9 mouse cellular contexts compared by ENCODE assay signal in genomic region chr1:90234620-90235054, GRCm38 (mm10). TPM values are rescaled to one million over a fixed set of nuclear protein-coding genes. Genes with fewer than 3 reads are reported as not detected.
DNase-seq lines count a peak whose midpoint lies in the region; ATAC-seq lines count a peak whose summit lies in the region.
"Had no signal": no experiment of that assay in that cellular context is flagged by ENCODE, and none has a peak within 500 bp of the region (broad histone marks: within the 10 kb centered on the region; RNA-seq: fewer than 3 reads in every experiment).

No protein-coding gene starts in this region.

- no peak overlapping the region for H3K9ac ChIP-seq in embryonic facial prominence, embryonic 13.5 days
- no peak overlapping the region for H3K9ac ChIP-seq in limb, embryonic 12.5 days (replicated peaks)
- H3K9ac ChIP-seq in forebrain, embryonic 12.5 days: no peak overlapping the region
- H3K9ac ChIP-seq: liver, embryonic 14.5 days had no signal

- peak; percentile 88 for DNase-seq in gastrocnemius, adult 18-20 months (ENCODE audit: low spot score)
- DNase-seq in gastrocnemius, postnatal 4 days (ENCODE audit: low spot score in 2 of 2): no peak
- DNase-seq in 3T3-L1 (ENCODE audit: low read depth, low spot score): peak; percentile 94
- DNase-seq in left cerebral cortex, adult 8-10 months (ENCODE audit: low spot score in 2 of 2): no peak
- DNase-seq in urinary bladder, adult 2 months (ENCODE audit: low spot score): no peak

- H3K27me3 ChIP-seq in embryonic facial prominence, embryonic 13.5 days: no peaks in the 10 kb centered on the region
- H3K27me3 ChIP-seq in limb, embryonic 12.5 days: no peaks in the 10 kb centered on the region
- no peaks in the 10 kb centered on the region for H3K27me3 ChIP-seq in forebrain, embryonic 12.5 days

- H3K9me3 ChIP-seq in embryonic facial prominence, embryonic 13.5 days: no peaks in the 10 kb centered on the region
- no peaks in the 10 kb centered on the region for H3K9me3 ChIP-seq in limb, embryonic 12.5 days
- no peaks in the 10 kb centered on the region for H3K9me3 ChIP-seq in forebrain, embryonic 12.5 days

- no peak for ATAC-seq in embryonic facial prominence, embryonic 13.5 days (ENCODE audit: insufficient number of reproducible peaks, insufficient read depth, low FRiP score, low TSS enrichment, low read depth)
- no peak for ATAC-seq in limb, embryonic 12.5 days (ENCODE audit: insufficient number of reproducible peaks, insufficient read depth, low FRiP score, low TSS enrichment, low read depth)
- ATAC-seq in forebrain, embryonic 12.5 days (ENCODE audit: low FRiP score): no peak

- no peak overlapping the region for H3K4me3 ChIP-seq in embryonic facial prominence, embryonic 13.5 days
- no peak overlapping the region for H3K4me3 ChIP-seq in limb, embryonic 12.5 days (replicated peaks)
- H3K4me3 ChIP-seq in forebrain, embryonic 12.5 days (replicated peaks): no peak overlapping the region

- peak overlapping the region; percentile 7; the same call in 1 of the 2 replicates for H3K4me2 ChIP-seq in embryonic facial prominence, embryonic 13.5 days
- no peak overlapping the region for H3K4me2 ChIP-seq in limb, embryonic 12.5 days
- no peak overlapping the region for H3K4me2 ChIP-seq in forebrain, embryonic 12.5 days

- 30% methylated on average over 11 of the region's 11 CpGs for WGBS in embryonic facial prominence, embryonic 13.5 days
- WGBS in limb, embryonic 12.5 days: 23% methylated on average over 11 of the region's 11 CpGs
- WGBS in forebrain, embryonic 12.5 days: 80% methylated on average over 11 of the region's 11 CpGs

- peak overlapping the region; percentile 66 for H3K27ac ChIP-seq in embryonic facial prominence, embryonic 13.5 days
- peak overlapping the region; percentile 73 for H3K27ac ChIP-seq in limb, embryonic 12.5 days
- H3K27ac ChIP-seq in forebrain, embryonic 12.5 days: no peak overlapping the region
- H3K27ac ChIP-seq: liver, embryonic 14.5 days had no signal

- no peaks in the 10 kb centered on the region for H3K36me3 ChIP-seq in embryonic facial prominence, embryonic 13.5 days
- H3K36me3 ChIP-seq in limb, embryonic 12.5 days: no peaks in the 10 kb centered on the region
- no peaks in the 10 kb centered on the region for H3K36me3 ChIP-seq in forebrain, embryonic 12.5 days (replicated peaks)

- peaks cover 61% of the 10 kb centered on the region for H3K4me1 ChIP-seq in embryonic facial prominence, embryonic 13.5 days
- peaks cover 54% of the 10 kb centered on the region for H3K4me1 ChIP-seq in limb, embryonic 12.5 days (replicated peaks)
- H3K4me1 ChIP-seq in forebrain, embryonic 12.5 days: peaks cover 19% of the 10 kb centered on the region

RNA-seq across cellular contexts. Expression of gene Ackr3, which starts 30.9 kb away (rescaled TPM):
- total RNA-seq in gastrocnemius, adult 18-20 months (2021): 10 to 100 TPM in 1 of 2 experiments, 1 to 10 TPM in 1; 9.0 to 12.1 TPM
- total RNA-seq in gastrocnemius, postnatal 4 days (2021): 10 to 100 TPM; 12.7 to 18.9 TPM
- 48.5 and 60.6 TPM in 2 replicates for polyA plus RNA-seq in embryonic facial prominence, embryonic 13.5 days (2015; fragmentation: Nextera tagmentation; extraction: Ambion mirVana)
- polyA plus RNA-seq in limb, embryonic 12.5 days (2016; fragmentation: Nextera tagmentation; extraction: Ambion mirVana): 24.9 and 27.9 TPM in 2 replicates
- total RNA-seq in left cerebral cortex, adult 8-10 months (2022): 1 to 10 TPM; 5.8 to 9.9 (median 7.0) TPM
- 71.7 and 104 TPM in 2 replicates for polyA plus RNA-seq in urinary bladder, adult 2 months (2012; rRNA removed)
- 25.5 and 28.7 TPM in 2 replicates for polyA plus RNA-seq in forebrain, embryonic 12.5 days (2016; fragmentation: Nextera tagmentation; extraction: Ambion mirVana)

Comparison
In these comparisons a context has a peak if more than half of its experiments do, and no peak if none do; other contexts are left out.
1. DNase-seq: peak in gastrocnemius, adult 18-20 months (single experiment) and 3T3-L1 (single experiment); none in gastrocnemius, postnatal 4 days (0 of 2), left cerebral cortex, adult 8-10 months (0 of 2) and urinary bladder, adult 2 months (single experiment).